Mouse (Mus musculus): ENCODE measurements at regions not wholly inside any gene's neighbourhood (a gene's known extent, or its start where the extent isn't known, plus 50 kb on each side); places are given as distances from the start of the nearest gene placed in this dataset.

GRCm38 (mm10) chr12:94155110-94155858 is 1536.7 kb upstream of the Flrt2 start:
- DNase-seq = no peak

- DNase-seq = no peak
Measured at GRCm38 (mm10) chr12:94182358-94182757, 1509.7 kb upstream of the Flrt2 start.

GRCm38 (mm10) chr12:94190620-94191081 is 1501.4 kb upstream of the Flrt2 start:
- peak; percentile 1 for DNase-seq

GRCm38 (mm10) chr12:94217906-94218305 is 1474.1 kb upstream of the Flrt2 start:
- no peak for DNase-seq

GRCm38 (mm10) chr12:94229894-94230293 is 1462.1 kb upstream of the Flrt2 start:
- DNase-seq = no peak

- no peak for DNase-seq
Measured at GRCm38 (mm10) chr12:94245366-94245765, 1446.7 kb upstream of the Flrt2 start.

- DNase-seq = no peak
Measured at GRCm38 (mm10) chr12:94247362-94247761, 1444.7 kb upstream of the Flrt2 start.

GRCm38 (mm10) chr12:94252957-94253633 is 1438.9 kb upstream of the Flrt2 start:
- no peak for DNase-seq

- no peak for DNase-seq
Measured at GRCm38 (mm10) chr12:94280946-94281345, 1411.1 kb upstream of the Flrt2 start.

- no peak for DNase-seq
Measured at GRCm38 (mm10) chr12:94282931-94283330, 1409.1 kb upstream of the Flrt2 start.

- DNase-seq = no peak
Measured at GRCm38 (mm10) chr12:94283572-94283971, 1408.5 kb upstream of the Flrt2 start.

- DNase-seq = no peak
Measured at GRCm38 (mm10) chr12:94297864-94298263, 1394.2 kb upstream of the Flrt2 start.

GRCm38 (mm10) chr12:94332351-94332750 is 1359.7 kb upstream of the Flrt2 start:
- DNase-seq = no peak

- DNase-seq = no peak
Measured at GRCm38 (mm10) chr12:94334671-94335070, 1357.4 kb upstream of the Flrt2 start.

- no peak for DNase-seq
Measured at GRCm38 (mm10) chr12:94349623-94350156, 1342.3 kb upstream of the Flrt2 start.

- no peak for DNase-seq
Measured at GRCm38 (mm10) chr12:94364269-94364668, 1327.8 kb upstream of the Flrt2 start.

GRCm38 (mm10) chr12:94399991-94400390 is 1292.0 kb upstream of the Flrt2 start:
- DNase-seq = no peak

- no peak for DNase-seq
Measured at GRCm38 (mm10) chr12:94420918-94421317, 1271.1 kb upstream of the Flrt2 start.

- DNase-seq = no peak
Measured at GRCm38 (mm10) chr12:94421743-94422142, 1270.3 kb upstream of the Flrt2 start.

- no peak for DNase-seq
Measured at GRCm38 (mm10) chr12:94424340-94424981, 1267.6 kb upstream of the Flrt2 start.

- DNase-seq = no peak
Measured at GRCm38 (mm10) chr12:94449517-94449916, 1242.5 kb upstream of the Flrt2 start.

GRCm38 (mm10) chr12:94468027-94468426 is 1224.0 kb upstream of the Flrt2 start:
- no peak for DNase-seq

GRCm38 (mm10) chr12:94468609-94469008 is 1223.4 kb upstream of the Flrt2 start:
- no peak for DNase-seq

- DNase-seq = no peak
Measured at GRCm38 (mm10) chr12:94469850-94470249, 1222.2 kb upstream of the Flrt2 start.

Data from right cerebral cortex, postnatal 4 days (tissue).